Mouse (Mus musculus) myocyte (in vitro differentiated cells): ENCODE data around the gene Cd160. TPM values are rescaled to one million over a fixed set of nuclear protein-coding genes. Genes with fewer than 3 reads are reported as not detected.

Source experiments
- H3K27me3 ChIP-seq: one replicate; pipeline ENCODE4 v1.6.1; 2011; ENCODE audit not compliant: control insufficient read depth, insufficient read depth, insufficient read length
- H3K36me3 ChIP-seq: one replicate; pipeline ENCODE4 v1.6.1; 2011; ENCODE audit not compliant: control insufficient read depth, insufficient read depth
- H3K4me2 ChIP-seq: one replicate; pipeline ENCODE4 v1.6.1; 2011; ENCODE audit warnings: low read depth, control low read depth
- H3K4me3 ChIP-seq: one replicate; pipeline ENCODE4 v1.5.1; 2011; ENCODE audit warnings: mild to moderate bottlenecking, control low read depth, moderate library complexity
- H3K79me2 ChIP-seq: one replicate; pipeline ENCODE4 v1.6.1; 2011; ENCODE audit not compliant: control insufficient read depth, insufficient read depth
- H3ac ChIP-seq: one replicate; pipeline ENCODE4 v1.6.1; 2011; ENCODE audit not compliant: control insufficient read depth, insufficient read length
- CEBPB ChIP-seq: IDR thresholded peaks from 2 replicates; pipeline ENCODE4 v1.6.1; 2011; ENCODE audit warnings: mild to moderate bottlenecking, moderate library complexity; ENCODE audit not compliant: poor library complexity, insufficient read depth, severe bottlenecking
- E2F4 ChIP-seq: IDR thresholded peaks from one replicate; pipeline ENCODE4 v1.6.1; 2011; ENCODE audit warnings: mild to moderate bottlenecking, control low read depth, moderate library complexity; ENCODE audit not compliant: insufficient read depth
- MAX ChIP-seq: IDR thresholded peaks from one replicate; pipeline ENCODE4 v1.6.1; 2011; ENCODE audit warnings: low read depth, mild to moderate bottlenecking, control low read depth
- MYOD1 ChIP-seq, 3 experiments: IDR thresholded peaks; one replicate each; pipeline ENCODE4 v1.6.1; 2011; ENCODE audit warnings: control low read depth in 2 of 3, low read depth in 2 of 3, mild to moderate bottlenecking in 2 of 3, moderate library complexity in 1 of 3; ENCODE audit not compliant: insufficient read length in 2 of 3, control insufficient read depth in 1 of 3
- MYOG ChIP-seq, 3 experiments: IDR thresholded peaks; one replicate each; pipeline ENCODE4 v1.6.1; 2011; ENCODE audit warnings: control low read depth in 2 of 3, low read depth in 2 of 3, mild to moderate bottlenecking in 2 of 3; ENCODE audit not compliant: insufficient read length in 2 of 3, control insufficient read depth in 1 of 3, insufficient read depth in 1 of 3
- POLR2A ChIP-seq: IDR thresholded peaks from one replicate; pipeline ENCODE4 v1.6.1; 2011; ENCODE audit warnings: low read depth, mild to moderate bottlenecking, control low read depth, moderate library complexity; ENCODE audit not compliant: insufficient read length
- POLR2AphosphoS2 ChIP-seq: IDR thresholded peaks from one replicate; pipeline ENCODE4 v1.6.1; 2011; ENCODE audit warnings: low read depth, control low read depth; ENCODE audit not compliant: insufficient read length
- REST ChIP-seq: IDR thresholded peaks from one replicate; pipeline ENCODE4 v1.6.1; 2011; ENCODE audit warnings: mild to moderate bottlenecking, control low read depth, moderate library complexity; ENCODE audit not compliant: insufficient read depth, insufficient read length
- SRF ChIP-seq: IDR thresholded peaks from one replicate; pipeline ENCODE4 v1.6.1; 2011; ENCODE audit warnings: low read depth; ENCODE audit not compliant: control insufficient read depth, insufficient read length
- TCF12 ChIP-seq: IDR thresholded peaks from one replicate; pipeline ENCODE4 v1.6.1; 2011; ENCODE audit warnings: mild to moderate bottlenecking, control low read depth; ENCODE audit not compliant: poor library complexity, insufficient read depth, severe bottlenecking
- TCF3 ChIP-seq: IDR thresholded peaks from one replicate; pipeline ENCODE4 v1.6.1; 2011; ENCODE audit warnings: low read depth, control low read depth; ENCODE audit not compliant: insufficient read length
- USF1 ChIP-seq: IDR thresholded peaks from one replicate; pipeline ENCODE4 v1.6.1; 2011; ENCODE audit warnings: low read depth, mild to moderate bottlenecking, control low read depth, moderate library complexity
- polyA plus RNA-seq: library from polyadenylated mRNA; unstranded; fragments of >200 nt; fragmentation: generic; extraction: Trizol; gene quantifications from one replicate; pipeline ENCODE4 v1.2.1, GENCODE M21; 2012; ENCODE audit warnings: missing spikeins

The Cd160 gene
- polyA plus RNA-seq, 1 experiment: 0.06 TPM

DNA sequence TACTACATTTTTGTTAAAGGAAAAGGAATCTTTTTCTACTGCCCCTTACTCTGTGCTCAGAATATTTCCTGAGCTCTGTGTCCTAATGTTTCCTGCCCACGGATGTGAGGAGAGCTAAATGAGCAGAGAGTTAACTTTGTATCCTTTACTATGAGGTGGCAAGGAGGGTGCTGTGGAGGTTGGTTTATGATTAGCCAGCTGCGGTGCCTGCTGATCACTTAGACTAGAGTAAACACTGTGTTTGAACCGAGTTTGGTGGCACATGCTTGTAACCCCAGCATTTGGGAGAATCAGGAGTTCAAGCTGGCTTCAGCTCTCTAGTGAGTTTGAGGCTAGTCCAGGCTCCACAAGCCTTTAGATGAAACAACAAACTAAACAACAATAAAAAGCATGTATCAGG lies 52.0 kb downstream of the Cd160 start:
- no peaks in the 10 kb centered on the region for H3K27me3 ChIP-seq
- TF ChIP-seq SRF (no peak), USF1 (no peak), E2F4 (no peak), TCF3 (no peak), MYOG (IDR thresholded peaks at IDR 0.05; ENCODE audit: control insufficient read depth in 1 of 3, insufficient read depth in 1 of 3, insufficient read length in 2 of 3, low read depth in 2 of 3) (no peak), TCF12 (no peak), CEBPB (no peak), REST (no peak), POLR2AphosphoS2 (no peak), POLR2A (no peak), MYOD1 (IDR thresholded peaks at IDR 0.05; ENCODE audit: control insufficient read depth in 1 of 3, insufficient read length in 2 of 3, low read depth in 2 of 3) (no peak), MAX (no peak)
- no peak overlapping the region for H3K4me2 ChIP-seq
- H3K79me2 ChIP-seq: no peaks in the 10 kb centered on the region
- H3K36me3 ChIP-seq: peaks cover 18% of the 10 kb centered on the region
- no peak overlapping the region for H3K4me3 ChIP-seq
- H3ac ChIP-seq: no peak overlapping the region

- Histone ChIP-seq H3K4me2 (no peak overlapping the region), H3K79me2 (no peaks in the 10 kb centered on the region), H3ac (no peak overlapping the region), H3K36me3 (peaks cover 8% of the 10 kb centered on the region), H3K27me3 (no peaks in the 10 kb centered on the region), H3K4me3 (no peak overlapping the region)
- TF ChIP-seq REST (no peak), E2F4 (no peak), MAX (no peak), CEBPB (no peak), TCF12 (no peak), TCF3 (no peak), USF1 (no peak), POLR2A (no peak), POLR2AphosphoS2 (no peak), MYOD1 (IDR thresholded peaks at IDR 0.05; ENCODE audit: control insufficient read depth in 1 of 3, insufficient read length in 2 of 3, low read depth in 2 of 3) (no peak), MYOG (IDR thresholded peaks at IDR 0.05; ENCODE audit: control insufficient read depth in 1 of 3, insufficient read depth in 1 of 3, insufficient read length in 2 of 3, low read depth in 2 of 3) (no peak)
Measured at GRCm38 (mm10) chr3:96772949-96773348, 56.2 kb downstream of the Cd160 start.

DNA sequence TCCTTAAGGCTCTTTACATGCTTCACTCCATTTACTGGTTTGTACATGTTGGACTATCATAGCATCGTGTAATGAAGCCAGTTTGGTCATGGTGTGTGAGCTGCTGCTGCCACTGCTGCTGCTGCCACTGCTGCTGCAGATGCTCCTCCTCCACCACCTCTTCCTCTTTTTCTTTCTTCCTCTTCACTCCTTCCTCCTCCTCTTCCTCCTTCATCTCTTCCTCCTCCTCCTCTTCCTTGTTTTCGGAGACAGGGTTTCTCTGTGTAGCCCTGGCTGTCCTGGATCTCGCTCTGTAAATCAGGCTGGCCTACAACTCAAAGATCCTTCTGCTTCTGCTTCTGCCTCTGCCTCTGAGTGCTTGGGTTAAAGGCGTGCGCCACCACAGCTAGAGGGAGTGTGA lies 59.2 kb downstream of the Cd160 start:
- H3K4me2 ChIP-seq: no peak overlapping the region
- H3K27me3 ChIP-seq: no peaks in the 10 kb centered on the region
- H3K79me2 ChIP-seq: no peaks in the 10 kb centered on the region
- no peak overlapping the region for H3ac ChIP-seq
- H3K4me3 ChIP-seq: no peak overlapping the region
- TF ChIP-seq MYOG (IDR thresholded peaks at IDR 0.05; ENCODE audit: control insufficient read depth in 1 of 3, insufficient read depth in 1 of 3, insufficient read length in 2 of 3, low read depth in 2 of 3): no peak
- peaks cover 3% of the 10 kb centered on the region for H3K36me3 ChIP-seq

- H3K4me3 ChIP-seq: no peak overlapping the region
- no peaks in the 10 kb centered on the region for H3K27me3 ChIP-seq
- H3K4me2 ChIP-seq: peak overlapping the region; percentile 63
- peaks cover 8% of the 10 kb centered on the region for H3K36me3 ChIP-seq
- TF ChIP-seq POLR2AphosphoS2 (no peak), USF1 (no peak), TCF3 (no peak), TCF12 (no peak)
- no peak overlapping the region for H3ac ChIP-seq
- H3K79me2 ChIP-seq: peaks cover 8% of the 10 kb centered on the region
Measured at GRCm38 (mm10) chr3:96764528-96764927, 64.6 kb downstream of the Cd160 start.

GRCm38 (mm10) chr3:96759695-96760094 lies 69.5 kb downstream of the Cd160 start:
- H3K4me3 ChIP-seq: no peak overlapping the region
- no peak overlapping the region for H3ac ChIP-seq
- H3K79me2 ChIP-seq: peaks cover 8% of the 10 kb centered on the region
- H3K4me2 ChIP-seq: peak overlapping the region; percentile 15
- no peaks in the 10 kb centered on the region for H3K27me3 ChIP-seq
- TF ChIP-seq SRF: no peak
- no peak for TF ChIP-seq POLR2A
- peaks cover 8% of the 10 kb centered on the region for H3K36me3 ChIP-seq

- Histone ChIP-seq H3ac (no peak overlapping the region), H3K4me2 (peak overlapping the region; percentile 18), H3K36me3 (peaks cover 8% of the 10 kb centered on the region), H3K79me2 (peaks cover 3% of the 10 kb centered on the region), H3K27me3 (no peaks in the 10 kb centered on the region), H3K4me3 (no peak overlapping the region)
- no peak for TF ChIP-seq CEBPB
- TF ChIP-seq MYOG (IDR thresholded peaks at IDR 0.05; ENCODE audit: control insufficient read depth in 1 of 3, insufficient read depth in 1 of 3, insufficient read length in 2 of 3, low read depth in 2 of 3): no peak
- TF ChIP-seq MYOD1 (IDR thresholded peaks at IDR 0.05; ENCODE audit: control insufficient read depth in 1 of 3, insufficient read length in 2 of 3, low read depth in 2 of 3): peak in 1 of 3 experiments; percentile 24
- TF ChIP-seq MAX: no peak
Measured at GRCm38 (mm10) chr3:96757691-96758090, 71.5 kb downstream of the Cd160 start.
